Mouse (Mus musculus) heart, postnatal 14 days (tissue): ENCODE results near the gene Dgkg. TPM values are rescaled to one million over a fixed set of nuclear protein-coding genes. Genes with fewer than 3 reads are reported as not detected.

ENCODE experiments used
- DNase-seq, 2 experiments: peaks; one replicate each; pipeline ENCODE4 v3.0.0; 2021 to 2022
- intact Hi-C: fragments of 180-260 bp; cut with DNase I; formaldehyde crosslinking; loops from one replicate; pipeline ENCODE4 v1.15.1; 2025
- total RNA-seq, 2 experiments: library from RNA; stranded (reverse); gene quantifications; 2 replicates each; pipeline ENCODE4 v1.2.3; 2021

The Dgkg gene
- total RNA-seq, 2 experiments from 2014 or later, result 0.57 to 0.83 TPM

DNA sequence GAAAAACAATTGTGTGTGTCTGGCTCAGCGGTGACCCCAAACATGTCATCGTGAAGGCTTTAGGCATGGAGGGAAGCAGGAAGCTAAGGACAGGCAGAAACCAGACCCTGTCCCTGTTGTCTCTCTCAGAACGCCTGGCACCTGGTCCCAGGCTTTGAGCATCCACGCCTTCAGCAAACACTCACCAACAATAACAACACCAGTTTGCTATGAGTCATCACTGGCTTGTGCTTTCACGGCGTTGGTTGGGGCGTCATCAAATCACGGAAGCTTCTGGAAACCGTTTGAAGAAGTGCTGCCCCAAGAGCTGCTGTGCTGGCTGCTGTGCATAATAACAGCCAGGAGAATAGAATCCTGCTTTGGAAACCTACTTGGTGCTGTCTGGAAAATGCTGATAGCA is 54.6 kb downstream of the Dgkg start:
- intact Hi-C loops, result no loop called here
- no peak for DNase-seq

DNA sequence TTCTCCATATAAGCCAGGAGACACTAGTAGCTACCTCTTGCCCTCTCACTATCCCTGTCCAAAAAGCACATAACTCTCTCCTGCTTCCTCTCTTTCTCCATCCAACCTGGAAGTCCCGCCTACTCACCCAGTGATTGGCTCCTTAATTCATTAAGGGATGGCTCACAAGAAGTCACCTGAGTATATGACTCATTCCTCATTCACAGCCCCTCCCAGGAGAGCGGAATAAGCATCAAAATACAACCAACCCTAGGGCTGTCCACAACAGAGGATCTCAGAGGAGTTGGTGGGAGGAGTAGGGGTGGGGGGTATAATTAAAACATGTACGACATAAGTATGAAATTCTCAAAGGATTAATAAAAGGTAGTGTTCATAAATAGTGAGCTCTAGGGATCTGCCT is 55.3 kb downstream of the Dgkg start:
- no peak for DNase-seq
- intact Hi-C loops, result no loop called here

DNA sequence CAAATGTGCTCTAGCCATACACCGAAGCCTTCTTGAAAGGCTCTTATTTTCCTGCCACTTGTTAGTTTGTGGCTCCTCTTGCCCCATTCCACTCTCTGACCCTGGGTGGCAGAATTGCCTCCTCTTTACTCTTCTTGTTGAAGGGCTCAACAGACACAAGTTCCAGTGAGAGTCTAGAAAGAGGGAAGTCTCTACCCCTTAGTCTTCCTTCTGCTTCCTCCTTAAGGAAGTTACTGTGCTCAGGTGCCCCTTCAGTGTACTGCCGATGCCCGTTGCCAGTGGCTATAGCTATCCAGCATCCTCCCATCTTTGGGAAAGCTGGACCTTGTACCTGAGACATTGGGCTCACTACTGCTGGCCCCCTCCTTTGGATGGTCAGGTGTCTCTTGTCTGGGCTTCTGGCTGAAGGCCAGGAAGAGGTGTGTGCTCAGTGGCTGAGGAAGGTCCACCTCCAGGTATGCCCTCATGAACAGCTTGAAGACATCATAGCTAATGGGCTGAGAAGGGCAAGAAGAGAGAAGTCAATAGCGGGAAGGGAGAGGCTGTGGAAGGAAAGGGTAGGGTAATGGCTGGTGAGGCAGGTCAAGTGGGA is 56.8 kb downstream of the Dgkg start:
- no peak for DNase-seq
- intact Hi-C loops, result no loop called here

DNA sequence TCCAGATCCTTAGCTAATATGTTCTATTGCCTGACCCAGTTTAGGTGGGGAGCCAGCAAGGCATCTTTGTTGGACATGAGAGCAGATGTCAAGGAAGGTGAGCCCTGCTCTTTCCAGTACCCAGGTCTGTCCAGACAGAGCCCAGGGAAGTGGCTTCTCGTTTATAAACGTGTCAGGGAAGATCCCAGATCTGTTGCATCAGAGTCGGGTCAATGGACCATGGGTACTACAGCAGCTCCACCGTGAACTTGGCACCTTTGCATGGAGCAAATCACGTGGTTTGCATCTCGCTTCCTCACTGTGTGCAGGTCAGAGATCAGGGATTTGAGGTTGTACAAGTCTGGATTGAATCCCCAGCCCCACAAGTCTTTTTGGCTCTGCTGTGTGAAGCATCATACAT is 58.3 kb downstream of the Dgkg start:
- intact Hi-C loops, result no loop called here
- no peak for DNase-seq

DNA sequence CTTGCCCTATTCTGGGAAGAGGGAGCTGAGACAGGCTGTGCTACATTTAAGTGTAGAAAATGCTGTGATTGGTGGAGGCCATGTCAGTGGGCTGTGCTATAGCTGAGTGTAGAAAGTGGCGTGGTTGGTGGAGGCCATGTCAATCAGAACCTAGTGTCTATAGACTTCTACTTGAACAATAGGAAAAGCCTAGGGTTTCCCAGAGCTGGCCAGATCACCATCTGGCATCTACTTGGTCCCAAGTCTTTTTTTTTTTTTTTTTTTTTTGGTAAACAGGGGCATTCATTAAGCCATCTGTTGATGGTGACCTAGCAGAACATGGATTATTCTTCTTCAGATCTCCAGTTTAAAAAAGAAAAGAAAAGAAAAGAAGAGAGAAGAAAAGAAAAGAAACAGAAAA is 60.6 kb downstream of the Dgkg start:
- DNase-seq, result no peak
- intact Hi-C loops, result no loop called here

DNA sequence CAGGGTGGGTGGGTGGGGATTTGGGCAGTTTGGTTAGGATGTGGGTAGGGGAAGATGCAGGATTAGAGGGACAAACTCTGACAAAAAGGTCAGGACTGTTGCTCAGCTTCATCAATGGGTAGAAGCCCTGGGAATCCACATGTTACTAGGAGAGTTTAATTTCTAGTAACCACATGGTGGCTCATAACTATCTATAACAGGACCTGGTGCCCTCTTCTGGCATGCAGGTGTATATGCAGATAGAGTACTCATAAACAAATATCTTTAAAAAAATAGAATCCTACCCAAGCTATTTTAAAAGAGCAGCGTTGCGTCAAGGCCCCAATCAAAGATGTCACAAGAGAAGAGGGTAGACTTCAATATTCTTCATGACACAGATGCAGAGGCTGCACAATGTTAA is 63.1 kb downstream of the Dgkg start:
- intact Hi-C loops, result no loop called here
- DNase-seq, result no peak

DNA sequence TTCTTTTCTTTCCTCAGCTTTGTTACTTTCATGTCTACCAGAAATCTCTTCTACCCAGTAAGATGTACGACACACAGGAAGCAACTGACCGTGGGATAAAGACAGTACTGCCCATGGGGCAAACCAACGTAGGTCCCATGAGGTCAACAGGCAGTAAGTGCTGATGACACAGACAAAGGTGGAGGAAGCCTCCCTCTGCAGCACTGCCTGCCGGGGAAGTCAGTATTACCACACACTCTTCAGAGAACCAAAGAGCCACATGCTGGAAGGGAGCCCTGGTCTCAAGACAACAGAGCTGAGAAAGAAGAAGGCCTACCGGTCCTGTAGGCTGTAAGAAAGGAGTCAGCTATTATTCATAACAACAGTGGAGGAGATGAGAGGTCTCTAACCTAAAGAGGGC is 67.4 kb downstream of the Dgkg start:
- intact Hi-C loops, result no loop called here
- no peak for DNase-seq

DNA sequence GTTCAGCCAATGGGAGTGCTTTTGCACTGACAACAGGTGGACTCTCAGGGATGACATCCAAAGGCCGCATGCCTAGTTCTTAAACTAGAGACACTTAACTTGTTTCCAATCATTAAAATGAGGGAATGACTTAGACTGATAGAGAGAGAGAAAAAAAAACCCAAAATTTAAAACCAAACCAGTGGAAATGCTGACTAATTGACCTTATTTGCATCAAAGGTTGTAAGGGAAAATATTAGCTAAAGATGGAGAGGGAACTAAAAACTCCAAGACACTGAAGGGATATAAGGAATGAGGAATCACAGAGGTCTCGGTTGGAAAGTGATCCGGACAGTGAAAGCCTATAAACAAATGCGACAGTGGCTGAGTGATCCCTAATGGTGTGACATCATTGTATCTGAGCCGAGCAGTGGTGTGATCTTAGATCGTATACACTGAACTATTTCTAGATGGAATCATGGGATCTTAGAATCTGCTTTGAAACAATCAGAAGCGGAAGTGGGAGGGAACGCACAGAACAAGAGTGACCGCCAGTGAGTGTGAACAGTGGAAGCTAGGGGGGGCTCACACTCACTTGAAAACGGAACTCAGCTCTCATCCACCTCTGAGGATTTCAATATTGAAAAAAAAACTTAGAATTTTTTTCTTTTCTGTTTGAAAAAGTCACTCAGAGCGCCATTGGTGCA is 70.7 kb downstream of the Dgkg start:
- no peak for DNase-seq
- intact Hi-C loops, result no loop called here

DNA sequence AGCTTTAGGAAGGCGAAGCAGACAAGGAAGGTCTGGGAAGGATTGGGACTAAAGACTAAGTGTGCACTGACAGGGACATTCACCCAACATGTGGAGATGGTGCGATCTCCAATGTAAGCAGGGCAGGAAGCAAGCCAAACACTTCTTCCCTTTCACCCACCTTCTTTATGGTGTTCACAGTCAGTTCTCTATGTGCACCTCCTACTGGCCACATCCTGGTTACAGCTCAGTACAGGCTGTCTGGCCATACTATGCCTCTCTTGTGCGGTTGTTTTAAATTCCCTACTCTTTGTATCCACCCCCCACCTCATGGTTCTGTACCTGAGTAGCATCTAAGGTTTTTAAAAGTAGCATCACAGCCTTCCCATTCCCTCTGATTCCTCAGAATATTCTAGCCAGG is 71.5 kb downstream of the Dgkg start:
- no peak for DNase-seq
- intact Hi-C loops, result no loop called here

DNA sequence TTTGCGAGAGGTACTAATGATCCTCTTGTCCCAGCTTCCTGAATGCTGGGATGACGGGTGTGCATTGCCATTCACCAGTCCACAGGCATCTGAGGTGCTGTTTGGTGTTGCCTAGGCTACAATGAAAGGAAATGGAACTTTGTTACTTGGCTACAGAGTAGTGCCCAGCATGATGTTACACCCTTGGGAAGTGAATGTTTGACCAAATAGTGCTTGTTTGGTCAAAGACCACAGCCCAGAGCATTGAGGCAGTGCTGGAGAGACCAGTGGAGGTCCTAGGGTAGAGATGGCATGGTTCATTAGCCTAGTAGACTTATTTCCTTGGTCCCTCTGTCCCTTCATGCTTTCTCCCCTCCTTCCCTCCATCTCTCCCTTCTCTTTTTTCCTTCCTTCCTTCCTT is 73.6 kb downstream of the Dgkg start:
- DNase-seq, result no peak
- intact Hi-C loops, result no loop called here

DNA sequence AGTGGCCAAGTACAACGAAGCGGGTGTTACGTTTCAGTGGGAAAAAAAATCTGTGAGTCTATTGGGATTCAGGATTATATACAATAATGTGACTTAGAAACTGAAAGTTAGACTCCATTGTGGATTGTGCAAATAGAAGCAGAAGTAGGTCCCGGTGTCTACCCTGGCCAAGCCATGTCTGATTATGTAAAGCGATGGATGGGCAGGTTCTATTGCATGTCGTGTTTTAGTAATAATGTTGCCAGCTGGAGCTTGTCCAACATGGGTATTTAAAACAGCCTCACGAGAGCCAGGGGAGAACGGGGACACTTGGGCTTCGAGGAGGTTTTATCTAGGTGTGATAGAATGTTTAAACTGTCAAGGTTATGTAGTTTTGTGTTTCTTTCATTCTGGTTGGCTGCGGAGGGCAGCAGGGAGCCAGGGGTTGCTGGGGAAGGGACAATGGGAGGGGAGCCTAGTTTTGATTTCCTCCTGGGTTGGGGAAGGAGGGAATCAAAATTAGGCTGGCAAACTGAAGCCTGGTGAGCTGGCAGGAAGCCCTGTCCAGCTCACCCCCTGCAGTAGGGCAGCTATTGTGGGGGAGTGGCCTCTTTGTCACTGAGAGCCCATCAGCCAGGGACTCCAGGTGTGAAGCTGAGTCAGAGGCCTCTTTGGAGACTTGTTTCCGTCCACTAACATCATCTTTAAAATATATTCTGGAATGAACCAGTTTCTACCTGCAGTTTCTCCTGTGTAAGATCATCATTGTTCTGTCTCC is 74.7 kb downstream of the Dgkg start:
- intact Hi-C loops, result no loop called here
- no peak for DNase-seq

DNA sequence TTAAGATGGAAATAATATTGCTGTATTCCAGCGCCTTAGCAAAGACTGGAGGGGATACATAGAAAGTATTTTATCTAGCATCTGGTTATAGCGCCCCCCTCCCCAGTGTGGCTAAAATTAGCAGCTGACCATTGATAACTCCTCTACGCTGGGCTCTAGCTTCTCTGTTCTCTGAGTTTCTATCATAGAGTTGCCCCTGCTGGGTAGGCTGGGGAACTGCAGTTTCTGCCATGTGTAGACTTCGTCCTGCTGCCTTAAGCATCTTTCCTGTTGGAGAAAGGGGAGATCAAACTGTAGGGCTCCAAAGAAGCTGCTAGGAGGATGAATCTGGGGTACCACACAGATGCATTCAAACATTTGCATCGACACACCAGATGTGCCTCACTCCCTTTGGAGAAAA is 76.9 kb downstream of the Dgkg start:
- DNase-seq, result no peak
- intact Hi-C loops, result no loop called here

DNA sequence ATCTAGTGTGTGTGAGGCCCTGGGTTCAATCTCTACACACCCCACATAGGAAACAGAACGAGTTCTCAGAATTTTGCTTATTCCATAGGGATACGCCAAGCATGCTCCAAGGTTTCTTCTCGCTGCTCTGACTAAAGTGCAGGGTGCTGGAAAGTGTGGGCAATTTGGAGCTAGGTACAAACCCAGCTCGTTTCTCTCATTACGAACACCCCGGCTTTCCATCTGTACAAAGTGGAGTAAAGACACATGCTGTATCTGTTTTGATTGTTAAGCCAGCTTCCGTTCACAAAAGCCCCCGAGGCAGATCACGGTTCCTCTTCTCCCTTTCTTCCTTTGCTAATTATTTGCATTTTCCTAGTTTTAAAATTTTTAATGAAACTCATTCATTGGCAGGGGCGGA is 78.1 kb downstream of the Dgkg start:
- intact Hi-C loops, result no loop called here
- no peak for DNase-seq

DNA sequence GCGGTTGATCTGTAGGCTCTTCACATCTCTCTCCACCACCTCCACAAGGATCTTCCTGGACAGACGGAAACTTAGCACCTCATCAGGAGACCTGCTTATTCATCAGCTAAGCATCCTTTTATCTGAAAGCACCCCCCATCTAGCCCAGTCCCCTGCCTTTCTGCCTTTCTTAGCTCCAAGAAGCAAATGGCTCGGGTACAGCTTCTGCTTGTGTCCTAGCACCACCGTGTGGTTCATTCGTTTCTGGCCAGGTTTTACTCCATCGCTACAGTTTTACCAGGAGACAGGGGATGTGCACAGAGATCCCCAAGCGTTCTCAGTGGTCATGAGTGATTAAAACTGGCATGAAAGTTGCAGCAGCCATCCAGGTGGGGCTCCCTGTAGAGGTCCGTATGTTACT is 79.4 kb downstream of the Dgkg start:
- intact Hi-C loops, result loop anchor here (2.0 kb wide), 1 partner anchor 267 kb away; no protein-coding TSS in a partner anchor
- peak in 1 of 2 experiments; percentile 21 for DNase-seq

DNA sequence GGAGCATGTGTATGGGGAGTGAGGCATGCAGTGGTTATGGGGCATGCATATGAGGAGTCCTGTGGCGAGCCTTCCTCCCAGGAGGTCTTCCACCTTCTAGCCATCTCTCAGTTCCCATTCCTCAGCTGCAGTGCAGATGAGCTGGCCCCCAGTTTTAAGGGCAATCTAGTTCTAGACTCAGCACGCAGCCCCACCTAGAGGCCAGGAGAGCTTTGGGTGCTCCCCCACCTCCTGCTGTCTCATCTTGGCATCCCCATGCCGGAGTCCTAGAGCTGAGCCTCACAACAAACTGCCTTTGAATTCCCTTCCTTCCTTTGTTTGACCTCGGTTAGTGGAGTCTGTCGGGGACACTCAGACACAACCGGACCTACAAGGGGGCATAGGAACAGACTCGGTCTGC is 82.9 kb downstream of the Dgkg start:
- DNase-seq, result no peak
- intact Hi-C loops, result no loop called here

DNA sequence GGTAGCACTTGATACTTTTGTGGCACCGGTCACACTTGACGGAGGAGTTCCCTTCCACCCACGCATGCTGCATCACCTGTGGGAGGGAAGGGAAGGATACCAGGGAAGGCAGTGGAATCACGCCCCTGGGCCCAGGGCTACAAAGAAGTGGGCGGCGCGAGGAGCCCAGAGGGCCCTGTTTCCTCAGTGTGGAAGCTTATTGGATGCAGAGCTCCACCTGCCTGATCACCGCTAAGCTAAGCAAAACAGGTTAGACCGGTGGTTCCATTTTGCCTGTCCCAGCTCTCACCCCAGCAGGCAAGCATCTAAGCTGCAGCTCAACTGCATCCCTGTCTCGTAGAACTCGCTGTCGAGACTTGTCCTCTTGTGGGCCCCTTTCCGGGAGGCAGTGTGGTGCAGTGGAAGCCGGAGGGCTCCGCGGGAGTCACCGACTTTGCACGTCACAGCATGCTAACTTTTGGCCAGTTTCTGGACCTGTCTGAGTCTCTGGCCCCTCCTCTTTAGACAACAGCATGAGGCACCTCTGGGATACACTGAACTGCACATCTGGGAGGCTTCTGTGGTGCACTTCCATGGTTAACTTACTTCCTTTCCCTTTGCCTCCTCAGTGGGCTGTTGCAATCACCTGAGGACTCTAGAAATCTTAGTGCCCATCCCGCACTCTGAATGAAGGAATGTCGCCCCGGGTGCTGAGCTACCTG is 84.2 kb downstream of the Dgkg start:
- DNase-seq, result no peak
- intact Hi-C loops, result no loop called here

DNA sequence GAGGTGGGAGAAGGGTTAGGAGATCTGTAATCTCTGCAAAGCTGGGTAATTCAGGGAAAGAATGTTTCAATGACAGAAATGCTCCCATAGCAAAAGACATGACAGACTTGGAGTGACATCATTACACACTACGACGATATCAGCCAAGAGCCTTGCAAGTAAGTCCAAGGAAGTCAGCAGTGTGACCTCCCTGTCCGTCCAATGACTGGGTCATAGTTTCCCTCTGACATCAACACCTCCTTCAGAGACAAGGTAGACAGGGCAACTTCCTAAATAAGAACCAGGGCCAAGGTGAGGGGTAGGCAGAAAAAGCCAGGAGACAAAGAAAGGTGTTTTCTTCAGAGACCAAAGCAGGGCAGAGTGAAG is 92.1 kb downstream of the Dgkg start:
- DNase-seq, result no peak

DNA sequence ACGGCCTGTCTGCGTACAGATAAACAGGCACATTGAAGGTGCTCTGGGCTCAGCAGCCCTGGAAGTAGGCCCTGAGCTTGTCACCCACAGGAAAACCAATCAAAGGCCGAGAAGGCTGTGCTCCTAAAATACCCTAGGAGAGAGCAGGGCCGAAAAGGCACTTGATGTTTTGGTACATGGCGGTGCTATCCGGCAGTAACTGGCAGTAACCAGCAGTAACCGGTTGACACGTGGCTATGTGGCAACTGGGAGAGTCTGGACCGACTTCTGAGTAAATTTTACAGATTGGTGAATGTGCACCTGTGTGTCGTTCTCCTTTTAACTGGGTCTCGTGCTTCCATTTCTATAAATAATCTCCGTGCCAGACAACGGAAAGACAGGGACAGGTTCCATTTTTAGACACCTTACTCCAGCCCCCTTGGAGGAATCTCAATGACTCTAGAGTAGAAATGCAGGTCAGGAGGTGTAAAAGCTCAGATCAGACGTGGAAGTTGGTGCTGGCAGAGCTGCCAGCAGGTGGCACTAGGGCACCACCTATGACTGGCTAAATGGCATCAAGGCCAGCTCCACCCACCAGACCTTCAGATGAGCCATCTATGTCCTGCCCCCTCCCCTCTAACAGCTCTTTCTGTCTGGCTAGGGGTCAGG is 92.6 kb downstream of the Dgkg start:
- intact Hi-C loops, result loop anchor here (1.0 kb wide), 1 partner anchor 243 kb away; no protein-coding TSS in a partner anchor
- peak; percentile 73 to 81 for DNase-seq

More for the DNA sequence above, 92.1 kb downstream of the Dgkg start:
- intact Hi-C loops, result loop anchor here (1.0 kb wide), 1 partner anchor 242 kb away; no protein-coding TSS in a partner anchor

DNA sequence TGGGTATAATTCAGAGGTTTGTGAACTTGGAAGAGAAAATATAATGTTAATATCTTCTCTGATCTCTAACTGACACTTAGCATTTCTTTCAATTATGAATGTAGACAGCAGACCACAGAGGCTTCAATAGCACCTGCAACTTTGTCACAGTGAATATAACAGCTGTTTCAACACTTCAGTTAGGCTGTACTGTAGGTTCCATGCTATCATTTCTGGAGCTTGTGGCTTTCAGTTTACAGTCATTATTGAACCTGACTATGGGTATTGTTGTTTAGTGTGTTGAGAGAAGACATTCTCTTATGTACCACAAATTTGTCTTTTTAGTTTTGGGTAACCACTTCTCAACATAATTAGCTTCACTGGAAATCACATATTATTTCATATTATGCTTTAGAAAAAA is 93.4 kb downstream of the Dgkg start:
- DNase-seq, result no peak
- intact Hi-C loops, result no loop called here

DNA sequence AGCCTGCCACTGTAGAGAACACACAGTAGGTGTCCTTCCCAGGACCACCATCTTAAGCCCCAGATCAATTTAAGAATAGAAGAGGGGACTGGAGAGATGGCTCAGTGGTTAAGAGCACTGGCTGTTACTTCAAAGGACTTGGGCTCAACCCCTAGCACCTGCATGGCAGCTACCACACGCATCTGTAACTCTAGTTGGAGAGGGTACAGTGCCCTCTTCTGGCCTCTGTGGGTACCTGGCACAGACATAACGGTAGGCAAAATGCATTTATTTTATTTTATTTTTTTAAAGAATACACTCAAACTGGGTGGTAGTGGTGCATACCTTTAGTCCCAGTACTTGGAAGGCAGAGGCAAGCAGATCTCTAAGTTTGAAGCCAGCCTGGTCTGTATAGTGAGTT is 102.0 kb downstream of the Dgkg start:
- intact Hi-C loops, result loop anchor here (5.0 kb wide), 1 partner anchor 68 kb away; no protein-coding TSS in a partner anchor
- DNase-seq, result peak in 1 of 2 experiments; percentile 21

DNA sequence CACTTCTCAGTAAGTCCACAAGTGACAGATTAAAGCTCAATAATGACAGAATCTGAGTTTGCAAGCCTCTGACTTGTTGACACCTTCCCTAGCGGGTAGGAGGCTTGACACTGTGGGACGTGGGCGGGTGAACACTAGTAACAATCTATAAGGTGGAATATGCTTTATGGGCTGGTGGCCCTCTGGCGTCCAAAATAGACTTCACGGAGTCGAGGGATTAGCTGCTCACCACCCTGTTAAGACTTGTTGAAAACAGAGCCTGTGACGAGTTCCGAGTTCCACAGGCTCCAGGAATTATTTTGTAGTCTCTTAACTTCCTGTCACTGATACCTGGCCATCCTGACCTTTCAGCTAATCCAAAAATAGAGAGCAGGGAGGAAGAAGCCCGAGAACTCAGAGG is 104.7 kb downstream of the Dgkg start:
- intact Hi-C loops, result loop anchor here (5.0 kb wide), 1 partner anchor 65 kb away; no protein-coding TSS in a partner anchor
- DNase-seq, result no peak
